Mouse (Mus musculus) limb, embryonic 12.5 days (tissue): ENCODE data around the gene Epb41l2. TPM values are rescaled to one million over a fixed set of nuclear protein-coding genes. Genes with fewer than 3 reads are reported as not detected.

ENCODE experiments used
- ATAC-seq: fragments of 200-750 bp; cut with Nextera tagmentation; 2 replicates; pipeline ENCODE4 v1.8.0; 2017; ENCODE audit warnings: low read depth, moderate TSS enrichment; ENCODE audit not compliant: insufficient number of reproducible peaks, insufficient read depth, low FRiP score, low TSS enrichment
- H3K27ac ChIP-seq: fragments of 300-500 bp; sonication (generic); 2 replicates; pipeline ENCODE4 v1.5.1; 2016; ENCODE audit warnings: mild to moderate bottlenecking, moderate library complexity
- H3K27me3 ChIP-seq: fragments of 300-500 bp; sonication (generic); 2 replicates; pipeline ENCODE4 v1.6.1; 2016; ENCODE audit warnings: mild to moderate bottlenecking, moderate library complexity
- H3K36me3 ChIP-seq: fragments of 300-500 bp; sonication (generic); 2 replicates; pipeline ENCODE4 v1.6.1; 2016; ENCODE audit warnings: mild to moderate bottlenecking, moderate library complexity
- H3K4me1 ChIP-seq: fragments of 300-500 bp; sonication (generic); replicated peaks from 2 replicates; pipeline ENCODE4 v1.6.1; 2016
- H3K4me2 ChIP-seq: fragments of 300-500 bp; sonication (generic); 2 replicates; pipeline ENCODE4 v1.6.1; 2016; ENCODE audit warnings: mild to moderate bottlenecking, moderate library complexity
- H3K4me3 ChIP-seq: fragments of 300-500 bp; sonication (generic); replicated peaks from 2 replicates; pipeline ENCODE4 v1.5.1; 2016; ENCODE audit warnings: mild to moderate bottlenecking
- H3K9ac ChIP-seq: fragments of 300-500 bp; sonication (generic); replicated peaks from 2 replicates; pipeline ENCODE4 v1.6.1; 2016; ENCODE audit warnings: mild to moderate bottlenecking, moderate library complexity
- H3K9me3 ChIP-seq: fragments of 300-500 bp; sonication (generic); 2 replicates; pipeline ENCODE4 v1.6.1; 2016; ENCODE audit warnings: mild to moderate bottlenecking, moderate library complexity
- WGBS: fragments of 180-500 bp; shearing (Covaris S2); methylation state at CpG from one replicate; pipeline ENCODE4 v1.1.7; 2016; 5-methylcytosine and 5-hydroxymethylcytosine counted together
- polyA plus RNA-seq: library from polyadenylated mRNA; unstranded; fragments of >200 nt; fragmentation: Nextera tagmentation; extraction: Ambion mirVana; gene quantifications from 2 replicates; pipeline ENCODE4 v1.2.1, GENCODE M21; 2016

Gene Epb41l2
- polyA plus RNA-seq, 1 experiment from 2014 or later, result 106 TPM

DNA sequence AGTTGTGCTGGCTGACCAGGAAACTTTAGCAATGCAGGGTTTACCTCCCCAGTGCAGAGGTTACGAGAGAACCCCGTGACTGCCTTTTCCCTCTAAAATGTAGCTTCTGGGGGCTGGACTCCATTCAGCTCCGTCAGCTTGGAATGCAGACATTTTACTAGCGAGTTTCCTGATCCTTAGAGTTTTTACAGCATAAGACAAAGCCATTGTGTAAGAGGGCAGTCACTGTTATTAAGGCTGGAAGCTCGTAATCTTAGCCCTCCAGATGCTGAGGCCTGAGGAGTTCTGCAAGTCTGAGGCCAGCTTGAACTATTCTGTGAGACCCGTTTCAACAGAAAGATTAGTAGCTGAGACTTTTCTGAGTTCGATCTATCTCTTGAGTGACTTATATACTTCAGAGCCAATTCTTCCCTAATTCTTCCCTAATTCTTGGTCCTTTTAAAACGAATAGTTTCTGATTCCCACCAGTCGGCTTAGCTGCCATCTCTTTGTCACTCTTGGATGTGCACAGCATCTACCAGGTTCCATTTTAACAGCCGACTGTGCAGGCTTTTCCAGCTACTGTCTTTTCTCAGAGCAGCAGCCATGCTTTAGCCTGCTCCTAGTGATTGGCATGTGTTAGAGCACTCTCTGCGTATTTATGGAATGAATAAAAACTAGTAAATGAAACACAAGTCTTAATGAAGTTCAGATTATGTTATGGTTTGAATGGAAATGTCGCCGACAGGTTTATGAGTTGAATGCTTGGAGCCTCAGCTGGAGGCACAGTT lies 26.4 kb downstream of the Epb41l2 start:
- 12% methylated on average over 13 of the region's 13 CpGs for WGBS
- H3K4me2 ChIP-seq, result peak overlapping the region; percentile 40
- ATAC-seq, result peak; percentile 78

DNA sequence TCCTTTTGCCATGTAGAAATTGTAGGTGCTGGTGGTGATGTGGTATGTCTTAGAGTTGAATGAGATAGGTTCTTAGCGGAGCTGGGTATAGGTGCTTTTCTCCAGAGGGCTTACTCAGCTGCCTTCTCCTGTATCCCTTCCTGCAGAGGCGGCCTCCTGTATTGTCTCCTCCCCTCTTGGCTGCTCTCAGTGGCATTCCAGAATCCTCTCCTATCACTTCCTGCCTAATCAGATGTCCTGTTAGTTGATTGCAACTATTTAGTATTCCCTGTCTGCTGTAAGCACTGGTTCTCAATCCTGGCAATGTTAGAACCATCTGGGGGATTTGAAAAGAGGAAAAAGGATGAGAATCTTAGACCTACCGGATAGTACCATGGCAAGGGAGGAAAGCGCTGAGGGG lies 27.3 kb downstream of the Epb41l2 start:
- Histone ChIP-seq H3K4me2 (peak overlapping the region; percentile 40), H3K9ac (no peak overlapping the region), H3K36me3 (no peaks in the 10 kb centered on the region), H3K4me1 (peaks cover 70% of the 10 kb centered on the region), H3K9me3 (no peaks in the 10 kb centered on the region), H3K4me3 (no peak overlapping the region), H3K27ac (peak overlapping the region; percentile 97), H3K27me3 (no peaks in the 10 kb centered on the region)
- WGBS, result 71% methylated on average over 4 of the region's 4 CpGs
- no peak for ATAC-seq

More for the DNA sequence above, 26.4 kb downstream of the Epb41l2 start:
- Histone ChIP-seq H3K27ac (peak overlapping the region; percentile 97), H3K9me3 (no peaks in the 10 kb centered on the region), H3K9ac (0 out of 2 replicates have a peak overlapping the region, but pooled peaks have one; percentile 27), H3K36me3 (no peaks in the 10 kb centered on the region), H3K27me3 (no peaks in the 10 kb centered on the region), H3K4me1 (peaks cover 69% of the 10 kb centered on the region), H3K4me3 (no peak overlapping the region)

DNA sequence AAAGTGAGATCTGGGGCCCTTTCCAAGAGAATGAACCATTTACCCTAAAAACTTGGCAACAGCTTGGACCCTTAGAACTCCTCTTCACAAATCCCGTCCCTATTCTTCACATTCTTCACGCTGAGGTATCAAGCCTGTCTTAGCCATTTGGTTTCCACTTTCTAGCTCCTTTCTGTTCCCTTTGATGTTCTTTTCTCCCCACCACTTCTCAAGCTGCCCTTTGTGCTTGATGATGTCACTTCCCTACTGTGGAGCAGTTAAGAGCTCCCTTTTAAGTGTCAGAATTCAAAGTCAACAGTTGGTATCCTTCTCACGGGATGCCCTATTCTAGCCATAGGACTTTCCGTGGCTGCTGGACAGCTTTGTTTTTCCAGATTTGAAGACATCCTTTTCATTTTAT lies 27.7 kb downstream of the Epb41l2 start:
- Histone ChIP-seq H3K4me3 (no peak overlapping the region), H3K4me1 (peaks cover 70% of the 10 kb centered on the region), H3K27ac (peak overlapping the region; percentile 97)

DNA sequence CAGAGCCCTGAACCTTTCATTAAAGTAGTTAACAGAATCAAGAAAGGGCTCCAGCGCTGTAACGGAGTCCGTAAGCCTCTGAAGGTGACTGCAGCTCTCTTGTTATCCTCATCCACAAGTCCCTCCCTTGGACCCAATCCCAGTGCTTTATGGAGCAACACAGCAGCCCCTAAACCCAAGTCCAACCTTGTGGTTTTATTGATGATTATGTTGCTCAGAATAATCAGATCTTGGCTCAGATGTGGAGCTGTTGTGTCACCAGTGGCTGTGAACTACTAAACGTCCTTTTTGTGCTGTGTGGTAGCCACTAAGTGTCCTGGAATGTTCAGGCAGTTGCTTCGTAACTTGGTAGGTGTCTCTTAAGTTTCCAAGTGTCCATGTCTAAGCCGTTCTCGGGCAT lies 33.2 kb downstream of the Epb41l2 start:
- no peak overlapping the region for H3K4me3 ChIP-seq
- H3K36me3 ChIP-seq, result no peaks in the 10 kb centered on the region
- WGBS, result 67% methylated on average over 7 of the region's 7 CpGs
- H3K9me3 ChIP-seq, result no peaks in the 10 kb centered on the region
- peaks cover 36% of the 10 kb centered on the region for H3K4me1 ChIP-seq
- H3K4me2 ChIP-seq, result no peak overlapping the region
- H3K9ac ChIP-seq, result no peak overlapping the region
- no peak overlapping the region for H3K27ac ChIP-seq
- no peak for ATAC-seq
- no peaks in the 10 kb centered on the region for H3K27me3 ChIP-seq

More for the DNA sequence above, 27.7 kb downstream of the Epb41l2 start:
- no peak overlapping the region for H3K9ac ChIP-seq
- 26% methylated on average over 4 of the region's 4 CpGs for WGBS
- no peaks in the 10 kb centered on the region for H3K36me3 ChIP-seq
- no peak for ATAC-seq
- H3K9me3 ChIP-seq, result no peaks in the 10 kb centered on the region
- no peaks in the 10 kb centered on the region for H3K27me3 ChIP-seq
- H3K4me2 ChIP-seq, result peak overlapping the region; percentile 40; the same call in 1 of the 2 replicates

DNA sequence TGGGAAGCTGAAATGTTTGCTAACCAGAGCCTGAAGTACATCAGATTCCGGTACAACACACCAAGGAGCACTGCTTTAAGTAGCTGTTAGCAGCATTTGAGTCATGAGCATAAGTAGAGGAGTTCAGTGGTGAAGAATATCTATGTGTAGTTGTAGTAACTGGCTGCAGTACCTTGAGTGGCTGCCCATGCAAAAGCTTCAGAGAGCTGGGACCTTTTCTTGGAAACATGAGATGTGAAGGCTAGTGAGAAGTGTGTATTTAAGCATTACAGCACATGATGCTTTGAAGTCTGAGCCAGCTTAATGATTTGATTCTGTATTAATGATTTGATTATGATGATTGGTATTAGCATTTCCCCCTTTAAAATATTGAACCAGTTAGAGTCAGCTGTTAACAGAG lies 34.1 kb downstream of the Epb41l2 start:
- no peaks in the 10 kb centered on the region for H3K9me3 ChIP-seq
- H3K4me2 ChIP-seq, result no peak overlapping the region
- WGBS, result 85% methylated on average over 1 of the region's 1 CpGs
- H3K27me3 ChIP-seq, result no peaks in the 10 kb centered on the region
- no peak overlapping the region for H3K27ac ChIP-seq
- H3K9ac ChIP-seq, result no peak overlapping the region
- no peak overlapping the region for H3K4me3 ChIP-seq
- no peak for ATAC-seq
- no peaks in the 10 kb centered on the region for H3K36me3 ChIP-seq
- peaks cover 37% of the 10 kb centered on the region for H3K4me1 ChIP-seq

GRCm38 (mm10) chr10:25395236-25395886 lies 35.8 kb downstream of the Epb41l2 start:
- no peaks in the 10 kb centered on the region for H3K27me3 ChIP-seq
- no peak for ATAC-seq
- H3K9ac ChIP-seq, result no peak overlapping the region
- no peaks in the 10 kb centered on the region for H3K36me3 ChIP-seq
- H3K27ac ChIP-seq, result no peak overlapping the region
- H3K9me3 ChIP-seq, result no peaks in the 10 kb centered on the region
- H3K4me1 ChIP-seq, result peaks cover 44% of the 10 kb centered on the region
- WGBS, result 88% methylated on average over 5 of the region's 5 CpGs
- no peak overlapping the region for H3K4me2 ChIP-seq
- no peak overlapping the region for H3K4me3 ChIP-seq

- ATAC-seq, result no peak
- H3K27me3 ChIP-seq, result no peaks in the 10 kb centered on the region
- H3K9ac ChIP-seq, result no peak overlapping the region
- no peak overlapping the region for H3K4me2 ChIP-seq
- peaks cover 55% of the 10 kb centered on the region for H3K4me1 ChIP-seq
- 87% methylated on average over 3 of the region's 3 CpGs for WGBS
- H3K27ac ChIP-seq, result no peak overlapping the region
- no peaks in the 10 kb centered on the region for H3K36me3 ChIP-seq
- no peak overlapping the region for H3K4me3 ChIP-seq
- no peaks in the 10 kb centered on the region for H3K9me3 ChIP-seq
Observed at GRCm38 (mm10) chr10:25396859-25397258, 37.3 kb downstream of the Epb41l2 start.

GRCm38 (mm10) chr10:25397767-25398690 lies 38.4 kb downstream of the Epb41l2 start:
- peaks cover 50% of the 10 kb centered on the region for H3K4me1 ChIP-seq
- 58% methylated on average over 14 of the region's 14 CpGs for WGBS
- H3K27me3 ChIP-seq, result no peaks in the 10 kb centered on the region
- no peaks in the 10 kb centered on the region for H3K9me3 ChIP-seq
- ATAC-seq, result no peak
- H3K4me2 ChIP-seq, result no peak overlapping the region
- no peaks in the 10 kb centered on the region for H3K36me3 ChIP-seq
- H3K9ac ChIP-seq, result no peak overlapping the region
- H3K4me3 ChIP-seq, result no peak overlapping the region
- no peak overlapping the region for H3K27ac ChIP-seq

DNA sequence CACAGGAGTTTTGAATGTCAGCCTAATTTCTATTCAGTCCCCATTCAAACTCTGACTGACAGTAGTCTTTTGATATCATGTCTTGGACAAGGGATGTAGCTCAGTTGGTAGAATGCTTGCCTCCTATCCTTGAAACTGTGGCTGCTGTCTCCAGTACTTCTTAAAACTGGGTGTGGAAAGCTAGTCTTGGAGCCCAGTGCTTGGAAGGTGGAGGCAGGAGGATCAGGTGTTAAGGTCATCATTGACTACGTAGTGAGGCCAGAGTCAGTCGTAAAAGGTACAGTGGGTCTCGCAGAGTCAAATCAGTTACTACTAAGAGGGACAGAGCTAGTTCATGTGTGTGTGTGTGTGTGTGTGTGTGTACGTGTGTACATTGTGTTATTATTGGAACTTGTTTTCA lies 39.4 kb downstream of the Epb41l2 start:
- Histone ChIP-seq H3K4me1 (peaks cover 59% of the 10 kb centered on the region), H3K27me3 (no peaks in the 10 kb centered on the region), H3K9me3 (no peaks in the 10 kb centered on the region), H3K4me2 (no peak overlapping the region), H3K9ac (no peak overlapping the region), H3K36me3 (no peaks in the 10 kb centered on the region), H3K4me3 (no peak overlapping the region), H3K27ac (no peak overlapping the region)
- no peak for ATAC-seq
- 57% methylated on average over 4 of the region's 4 CpGs for WGBS

GRCm38 (mm10) chr10:25400076-25400475 lies 40.5 kb downstream of the Epb41l2 start:
- no peak for ATAC-seq
- no peak overlapping the region for H3K4me2 ChIP-seq
- WGBS, result 49% methylated on average over 8 of the region's 8 CpGs
- H3K27me3 ChIP-seq, result no peaks in the 10 kb centered on the region
- H3K4me1 ChIP-seq, result peaks cover 69% of the 10 kb centered on the region
- no peak overlapping the region for H3K9ac ChIP-seq
- H3K4me3 ChIP-seq, result no peak overlapping the region
- no peaks in the 10 kb centered on the region for H3K36me3 ChIP-seq
- H3K27ac ChIP-seq, result no peak overlapping the region; the same call in 1 of the 2 replicates
- H3K9me3 ChIP-seq, result no peaks in the 10 kb centered on the region

DNA sequence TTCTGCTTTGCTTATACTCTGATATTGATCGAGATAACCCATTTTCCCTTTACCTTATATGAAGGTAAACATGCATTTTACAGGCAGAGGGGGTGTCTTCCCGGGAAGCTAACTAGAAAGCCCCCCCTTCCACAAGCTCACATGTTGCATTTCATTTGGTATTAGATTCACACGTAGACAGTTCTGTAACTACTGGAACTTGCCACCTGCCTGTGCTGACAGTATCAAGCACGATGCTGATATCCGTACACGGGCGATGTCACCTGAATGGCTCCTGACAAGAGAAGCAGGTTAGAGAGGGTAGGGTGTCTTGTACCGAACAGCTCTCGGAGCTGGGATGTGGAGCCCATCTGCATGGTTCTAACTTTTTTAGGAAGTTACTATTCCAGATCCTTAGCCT lies 41.0 kb downstream of the Epb41l2 start:
- Histone ChIP-seq H3K4me1 (peaks cover 71% of the 10 kb centered on the region), H3K36me3 (no peaks in the 10 kb centered on the region), H3K9ac (no peak overlapping the region), H3K4me3 (no peak overlapping the region), H3K27ac (no peak overlapping the region), H3K4me2 (no peak overlapping the region), H3K27me3 (no peaks in the 10 kb centered on the region), H3K9me3 (no peaks in the 10 kb centered on the region)
- WGBS, result 90% methylated on average over 9 of the region's 9 CpGs
- no peak for ATAC-seq
